Mouse (Mus musculus) CH12.LX (cell line): Measurements from ENCODE around the gene Mrpl51. TPM values are rescaled to one million over a fixed set of nuclear protein-coding genes. Genes with fewer than 3 reads are reported as not detected.

ENCODE experiments used
- DNase-seq: peaks from one replicate; pipeline ENCODE4 v3.0.0-alpha.2; 2013; ENCODE audit errors: extremely low read depth
- H3K27ac ChIP-seq: 2 replicates; pipeline ENCODE4 v1.5.1; 2012; ENCODE audit warnings: low read depth, mild to moderate bottlenecking, control low read depth, moderate library complexity; ENCODE audit not compliant: insufficient read depth
- H3K27me3 ChIP-seq: replicated peaks from 2 replicates; pipeline ENCODE3; 2012; ENCODE audit warnings: inconsistent platforms
- H3K36me3 ChIP-seq, 2 experiments: replicated peaks in 1 of 2; 2 replicates each; pipeline versions ENCODE3 to v1.6.1; 2012; ENCODE audit warnings: inconsistent platforms in 1 of 2, low read length in 1 of 2, mild to moderate bottlenecking in 1 of 2, mixed read lengths in 1 of 2, moderate library complexity in 1 of 2; ENCODE audit not compliant: control insufficient read depth in 1 of 2, insufficient read depth in 1 of 2
- H3K4me1 ChIP-seq, 2 experiments: 2 replicates each; pipeline ENCODE4 v1.6.1; 2012; ENCODE audit warnings: inconsistent platforms in 1 of 2, moderate library complexity in 1 of 2; ENCODE audit not compliant: insufficient read depth in 2 of 2, control insufficient read depth in 1 of 2
- H3K4me2 ChIP-seq: 2 replicates; pipeline ENCODE4 v1.6.1; 2012; ENCODE audit warnings: low read depth, mild to moderate bottlenecking, control low read depth; ENCODE audit not compliant: poor library complexity, insufficient read depth, severe bottlenecking
- H3K4me3 ChIP-seq, 3 experiments: fragments of 150-350 bp in 1 of 3; sonication (generic) in 1 of 3; replicated peaks in 1 of 3; 2 replicates each; pipeline versions ENCODE3 to v1.5.1; 2011 to 2012; ENCODE audit warnings: low read depth in 2 of 3, low read length in 2 of 3, mild to moderate bottlenecking in 2 of 3, moderate library complexity in 2 of 3, control low read depth in 1 of 3, improper control_type of control experiment in 1 of 3, inconsistent platforms in 1 of 3, mixed read lengths in 1 of 3; ENCODE audit not compliant: poor library complexity in 1 of 3
- H3K79me2 ChIP-seq: replicated peaks from 2 replicates; pipeline ENCODE4 v1.6.1; 2012; ENCODE audit warnings: mild to moderate bottlenecking, moderate library complexity; ENCODE audit not compliant: control insufficient read depth, poor library complexity, insufficient read depth, severe bottlenecking; ENCODE audit errors: extremely low read depth
- H3K9ac ChIP-seq: 2 replicates; pipeline ENCODE4 v1.6.1; 2012; ENCODE audit warnings: low read depth, mild to moderate bottlenecking, control low read depth, moderate library complexity; ENCODE audit not compliant: insufficient read depth
- H3K9me3 ChIP-seq: replicated peaks from 2 replicates; pipeline ENCODE3; 2012; ENCODE audit warnings: low read length, inconsistent platforms, mixed read lengths
- EP300 ChIP-seq: IDR thresholded peaks from 2 replicates; pipeline ENCODE4 v1.6.1; 2011; ENCODE audit warnings: low read length, improper control_type of control experiment
- ETS1 ChIP-seq: conservative IDR thresholded peaks from 2 replicates; pipeline ENCODE4 v1.6.1; 2012; ENCODE audit warnings: low read depth, mild to moderate bottlenecking, inconsistent platforms, low read length, improper control_type of control experiment, moderate library complexity
- GABPA ChIP-seq: IDR thresholded peaks from 2 replicates; pipeline ENCODE4 v1.6.1; 2012; ENCODE audit warnings: low read depth, low read length, improper control_type of control experiment, inconsistent platforms; ENCODE audit not compliant: insufficient replicate concordance
- KAT2A ChIP-seq: IDR thresholded peaks from 2 replicates; pipeline ENCODE4 v1.6.1; 2012; ENCODE audit warnings: low read length, improper control_type of control experiment, inconsistent platforms; ENCODE audit not compliant: insufficient replicate concordance
- MAFK ChIP-seq: IDR thresholded peaks from 2 replicates; pipeline ENCODE4 v1.6.1; 2011; ENCODE audit warnings: low read length, improper control_type of control experiment; ENCODE audit not compliant: insufficient replicate concordance
- MAX ChIP-seq: IDR thresholded peaks from 2 replicates; pipeline ENCODE4 v1.6.1; 2011; ENCODE audit warnings: low read length, improper control_type of control experiment
- MEF2A ChIP-seq: IDR thresholded peaks from 2 replicates; pipeline ENCODE4 v1.6.1; 2014; ENCODE audit warnings: low read depth, mild to moderate bottlenecking, inconsistent platforms, low read length, improper control_type of control experiment, borderline replicate concordance
- MYC ChIP-seq: IDR thresholded peaks from 2 replicates; pipeline ENCODE4 v1.6.1; 2011; ENCODE audit warnings: low read depth, mild to moderate bottlenecking, improper control_type of control experiment, low read length
- RAD21 ChIP-seq: IDR thresholded peaks from 2 replicates; pipeline ENCODE4 v1.6.1; 2011; ENCODE audit warnings: low read depth, mild to moderate bottlenecking, low read length, improper control_type of control experiment, moderate library complexity
- SIN3A ChIP-seq: IDR thresholded peaks from 2 replicates; pipeline ENCODE4 v1.6.1; 2012; ENCODE audit warnings: low read length, improper control_type of control experiment, inconsistent platforms
- TBP ChIP-seq: conservative IDR thresholded peaks from 2 replicates; pipeline ENCODE4 v1.6.1; 2011; ENCODE audit warnings: low read depth, low read length, improper control_type of control experiment
- UBTF ChIP-seq: IDR thresholded peaks from 2 replicates; pipeline ENCODE4 v1.6.1; 2012; ENCODE audit warnings: low read depth, mild to moderate bottlenecking, inconsistent platforms, low read length, improper control_type of control experiment, moderate library complexity
- USF2 ChIP-seq: conservative IDR thresholded peaks from 2 replicates; pipeline ENCODE4 v1.6.1; 2011; ENCODE audit warnings: low read depth, low read length, improper control_type of control experiment
- ZC3H11A ChIP-seq: IDR thresholded peaks from 2 replicates; pipeline ENCODE4 v1.6.1; 2012; ENCODE audit warnings: low read depth, mild to moderate bottlenecking, inconsistent platforms, low read length, improper control_type of control experiment
- ZKSCAN1 ChIP-seq: IDR thresholded peaks from 2 replicates; pipeline ENCODE4 v1.6.1; 2012; ENCODE audit warnings: low read depth, inconsistent platforms, low read length, improper control_type of control experiment, borderline replicate concordance
- ZMIZ1 ChIP-seq: IDR thresholded peaks from 2 replicates; pipeline ENCODE4 v1.6.1; 2012; ENCODE audit warnings: low read depth, mild to moderate bottlenecking, inconsistent platforms, low read length, improper control_type of control experiment
- dilution Hi-C: fragments of 300-500 bp; cut with MboI; formaldehyde crosslinking; loops from 2 replicates; pipeline ENCODE4 v1.14.3; 2020; ENCODE audit warnings: low sequenced_read_pairs; ENCODE audit not compliant: extremely low pct_unique_long_range_greater_than_20kb, extremely low pct_ligation_motif_present
- in situ Hi-C: fragments of 300-500 bp; cut with MboI; formaldehyde crosslinking; loops from 3 replicates; pipeline ENCODE4 v1.14.3; 2019; ENCODE audit warnings: low sequenced_read_pairs, low pct_ligation_motif_present, low pct_unique_long_range_greater_than_20kb, mixed read lengths
- polyA plus RNA-seq: library from polyadenylated mRNA; unstranded; fragments of >175 nt; gene quantifications from 2 replicates; pipeline ENCODE4 v1.2.1, GENCODE M21; 2012; ENCODE audit warnings: low read depth; ENCODE audit not compliant: insufficient read length
- total RNA-seq, 2 experiments: library from RNA; depleted of rRNA; stranded (reverse); fragments of 300-350 nt in 1 of 2; fragments of >200 nt in 1 of 2; gene quantifications; 2 replicates each; pipeline ENCODE4 v1.2.3; 2012 to 2014

Gene Mrpl51
- total and polyA plus RNA-seq, 3 experiments = 120 to 184 (median 161) TPM

GRCm38 (mm10) chr6:125182133-125182532 is 9.5 kb upstream of the Mrpl51 start:
- no peaks in the 10 kb centered on the region for H3K9me3 ChIP-seq
- in situ Hi-C loops (no loop called here), dilution Hi-C loops (no loop called here)
- H3K36me3 ChIP-seq = peaks cover 78 to 92% of the 10 kb centered on the region in 2 experiments
- H3K9ac ChIP-seq = no peak overlapping the region
- H3K27ac ChIP-seq = no peak overlapping the region
- no peaks in the 10 kb centered on the region for H3K27me3 ChIP-seq
- H3K4me1 ChIP-seq = no peaks in the 10 kb centered on the region
- H3K79me2 ChIP-seq = no peaks in the 10 kb centered on the region
- no peak overlapping the region for H3K4me3 ChIP-seq
- H3K4me2 ChIP-seq = no peak overlapping the region
- TF ChIP-seq USF2 = no peak
- no peak for TF ChIP-seq UBTF
- no peak for TF ChIP-seq EP300
- TF ChIP-seq RAD21 = no peak
- TF ChIP-seq KAT2A = no peak
- no peak for DNase-seq

- Histone ChIP-seq H3K79me2 (peaks cover 25% of the 10 kb centered on the region), H3K4me3 (no peak overlapping the region), H3K4me2 (no peak overlapping the region), H3K36me3 (peaks cover 68 to 80% of the 10 kb centered on the region in 2 experiments), H3K27ac (no peak overlapping the region), H3K9me3 (no peaks in the 10 kb centered on the region), H3K9ac (no peak overlapping the region), H3K27me3 (no peaks in the 10 kb centered on the region), H3K4me1 (peaks cover 0 to 13% of the 10 kb centered on the region in 2 experiments; a peak in 2 of 4 replicates)
- TF ChIP-seq ZKSCAN1 (no peak), EP300 (no peak), MYC (no peak), MAFK (no peak), ZMIZ1 (no peak)
- dilution Hi-C loops (no loop called here), in situ Hi-C loops (no loop called here)
- DNase-seq = no peak
Measured at GRCm38 (mm10) chr6:125186203-125186602, 5.4 kb upstream of the Mrpl51 start.

- dilution Hi-C loops = no loop called here
- Histone ChIP-seq H3K27ac (no peak overlapping the region), H3K9ac (peak overlapping the region; percentile 63), H3K36me3 (peaks cover 37 to 56% of the 10 kb centered on the region in 2 experiments), H3K9me3 (no peaks in the 10 kb centered on the region), H3K4me3 (peak overlapping the region; percentile 81 to 100 (median 87)), H3K4me1 (peaks cover 0 to 21% of the 10 kb centered on the region in 2 experiments; a peak in 2 of 4 replicates), H3K4me2 (peak overlapping the region; percentile 69), H3K79me2 (peaks cover 39% of the 10 kb centered on the region), H3K27me3 (no peaks in the 10 kb centered on the region)
- TF ChIP-seq ZKSCAN1 (no peak), KAT2A (no peak), MEF2A (no peak), MYC (no peak), ETS1 (no peak), MAX (no peak), TBP (no peak), ZC3H11A (no peak), GABPA (no peak), SIN3A (no peak)
- DNase-seq = no peak
- in situ Hi-C loops = no loop called here
Measured at GRCm38 (mm10) chr6:125190816-125191215, 785 bp upstream of the Mrpl51 start.
